Mouse (Mus musculus) embryonic fibroblast, embryonic 13.5 days (primary cell): ENCODE measurements around the gene Cavin1. TPM values are rescaled to one million over a fixed set of nuclear protein-coding genes. Genes with fewer than 3 reads are reported as not detected.

ENCODE experiments used
- H3K27ac ChIP-seq: 2 replicates; pipeline ENCODE4 v1.5.1; 2012; ENCODE audit warnings: low read length, control low read depth, inconsistent platforms; ENCODE audit not compliant: insufficient read depth
- H3K4me1 ChIP-seq: 2 replicates; pipeline ENCODE4 v1.6.1; 2011; ENCODE audit warnings: low read length; ENCODE audit not compliant: control insufficient read depth, insufficient read depth
- H3K4me3 ChIP-seq: 2 replicates; pipeline ENCODE4 v1.5.1; 2011; ENCODE audit warnings: mild to moderate bottlenecking, control low read depth, low read length; ENCODE audit not compliant: insufficient read depth
- CTCF ChIP-seq: IDR thresholded peaks from 2 replicates; pipeline ENCODE4 v1.5.1; 2011; ENCODE audit warnings: mild to moderate bottlenecking, control low read depth, low read length, moderate library complexity, borderline replicate concordance; ENCODE audit not compliant: insufficient read depth
- POLR2A ChIP-seq: IDR thresholded peaks from 2 replicates; pipeline ENCODE4 v1.6.1; 2011; ENCODE audit warnings: low read depth, mild to moderate bottlenecking, control low read depth, low read length, moderate library complexity
- polyA plus RNA-seq: library from polyadenylated mRNA; stranded (reverse); fragments of >200 nt; gene quantifications from 2 replicates; pipeline ENCODE4 v1.2.4, GENCODE M21; 2011; ENCODE audit warnings: low read depth; ENCODE audit not compliant: missing spikeins, insufficient read length

The Cavin1 gene
- polyA plus RNA-seq, 1 experiment: 387 TPM

- Histone ChIP-seq H3K4me1 (peaks cover 15% of the 10 kb centered on the region; the same call in 1 of the 2 replicates), H3K27ac (peak overlapping the region; percentile 85; the same call in 1 of the 2 replicates), H3K4me3 (peak overlapping the region; percentile 83)
- no peak for TF ChIP-seq CTCF
Measured at GRCm38 (mm10) chr11:100967881-100968420, 2.7 kb downstream of the Cavin1 start.

DNA sequence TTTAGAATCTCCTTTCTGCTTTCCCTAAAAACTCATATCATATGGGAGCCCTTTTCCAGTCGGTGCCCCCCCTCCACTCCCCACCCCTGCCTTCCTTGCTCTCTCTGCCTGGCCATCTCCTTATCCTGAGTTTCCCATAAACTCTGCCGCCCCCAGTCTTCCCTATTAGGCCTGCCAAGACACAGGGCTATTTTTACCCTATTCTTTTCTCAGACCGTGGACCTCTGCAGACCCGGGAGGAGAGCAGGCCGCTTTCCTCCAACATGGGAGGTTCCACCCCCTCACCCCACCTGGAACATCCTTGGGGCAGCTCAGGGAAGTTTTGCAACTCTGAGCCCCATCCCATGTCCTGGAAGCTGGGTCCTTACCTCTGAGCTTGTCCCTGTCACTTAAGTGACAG lies 3.3 kb downstream of the Cavin1 start:
- TF ChIP-seq CTCF: no peak
- no peak for TF ChIP-seq POLR2A
- Histone ChIP-seq H3K4me1 (peaks cover 15% of the 10 kb centered on the region; the same call in 1 of the 2 replicates), H3K4me3 (peak overlapping the region; percentile 83), H3K27ac (peak overlapping the region; percentile 12; the same call in 1 of the 2 replicates)

DNA sequence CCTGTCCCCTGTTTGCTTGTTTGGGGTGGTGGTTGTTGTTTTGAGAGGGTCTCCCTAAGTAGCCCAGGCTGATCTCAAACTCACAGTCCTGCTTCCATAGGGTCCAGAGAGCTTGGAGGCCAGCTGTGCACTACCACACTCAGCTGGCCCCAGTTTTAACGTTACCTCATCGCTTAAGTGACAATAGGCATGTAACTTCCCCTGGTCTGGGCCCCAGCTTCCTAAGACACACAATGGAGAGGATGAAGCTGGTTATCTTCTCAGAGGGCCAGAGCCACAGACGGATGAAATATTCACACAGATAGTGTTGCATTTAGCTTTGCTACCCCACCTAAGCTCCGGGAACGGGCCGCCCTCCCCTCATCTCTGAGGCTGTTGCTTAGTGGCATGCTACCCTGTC lies 4.9 kb downstream of the Cavin1 start:
- H3K4me3 ChIP-seq: no peak overlapping the region
- H3K4me1 ChIP-seq: peaks cover 20% of the 10 kb centered on the region
- TF ChIP-seq CTCF (no peak), POLR2A (no peak)
- H3K27ac ChIP-seq: no peak overlapping the region

- Histone ChIP-seq H3K4me3 (no peak overlapping the region), H3K27ac (no peak overlapping the region), H3K4me1 (peaks cover 24% of the 10 kb centered on the region)
- TF ChIP-seq POLR2A (no peak), CTCF (no peak)
Measured at GRCm38 (mm10) chr11:100964901-100965542, 5.7 kb downstream of the Cavin1 start.

GRCm38 (mm10) chr11:100964180-100964579 lies 6.5 kb downstream of the Cavin1 start:
- TF ChIP-seq CTCF (no peak), POLR2A (no peak)
- Histone ChIP-seq H3K4me3 (no peak overlapping the region), H3K27ac (peak overlapping the region; percentile 77; the same call in 1 of the 2 replicates), H3K4me1 (peaks cover 29% of the 10 kb centered on the region)

DNA sequence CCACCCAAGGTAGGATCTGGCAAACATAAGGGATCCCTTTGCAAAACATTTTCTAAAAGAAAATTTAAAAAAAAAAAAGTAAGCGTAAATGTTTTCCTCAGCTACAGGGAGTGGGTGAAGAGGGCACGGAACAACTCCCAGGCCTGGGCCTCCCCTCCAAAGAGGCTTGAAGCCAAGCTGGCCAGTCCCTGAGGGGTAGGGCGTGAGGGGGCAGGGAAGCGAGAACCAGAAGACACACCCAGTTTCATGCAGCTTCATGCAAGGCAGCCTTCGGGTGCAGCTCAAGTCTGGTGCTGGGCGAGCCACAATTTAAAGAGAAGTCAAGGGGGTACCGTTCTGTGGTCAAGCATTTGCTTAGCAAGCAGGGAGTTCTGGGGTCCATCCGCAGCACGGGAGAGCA lies 7.0 kb downstream of the Cavin1 start:
- Histone ChIP-seq H3K27ac (peak overlapping the region; percentile 77), H3K4me3 (no peak overlapping the region), H3K4me1 (peaks cover 34% of the 10 kb centered on the region)
- no peak for TF ChIP-seq POLR2A
- no peak for TF ChIP-seq CTCF

DNA sequence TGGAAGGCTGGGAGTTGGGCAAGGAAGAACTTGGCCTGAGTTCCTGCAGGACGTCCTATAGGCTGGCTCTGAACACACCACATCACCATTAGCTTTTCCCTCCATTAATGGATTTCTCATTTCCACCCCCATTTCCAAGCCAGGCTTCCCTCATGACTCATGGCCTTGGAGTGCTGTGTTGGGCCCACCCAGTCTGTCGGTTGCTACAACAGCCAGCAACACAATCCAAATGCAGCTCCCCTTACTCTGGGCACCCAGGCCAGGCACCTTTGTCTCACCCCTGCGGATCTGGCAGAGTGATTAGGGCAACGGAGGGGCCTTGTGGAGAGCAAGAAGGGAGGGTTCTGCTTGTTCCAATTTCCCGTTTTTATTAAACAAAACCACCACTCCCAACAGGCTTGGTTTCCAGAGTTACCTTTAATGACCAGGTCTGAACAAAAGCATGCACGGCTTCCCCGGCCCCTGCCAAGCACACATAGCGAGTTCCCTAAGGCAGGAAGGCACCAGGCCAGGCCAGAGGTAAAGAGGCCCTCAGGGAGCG lies 8.2 kb downstream of the Cavin1 start:
- Histone ChIP-seq H3K4me3 (no peak overlapping the region), H3K27ac (peak overlapping the region; percentile 77), H3K4me1 (peaks cover 34% of the 10 kb centered on the region)
- TF ChIP-seq POLR2A (no peak), CTCF (no peak)

DNA sequence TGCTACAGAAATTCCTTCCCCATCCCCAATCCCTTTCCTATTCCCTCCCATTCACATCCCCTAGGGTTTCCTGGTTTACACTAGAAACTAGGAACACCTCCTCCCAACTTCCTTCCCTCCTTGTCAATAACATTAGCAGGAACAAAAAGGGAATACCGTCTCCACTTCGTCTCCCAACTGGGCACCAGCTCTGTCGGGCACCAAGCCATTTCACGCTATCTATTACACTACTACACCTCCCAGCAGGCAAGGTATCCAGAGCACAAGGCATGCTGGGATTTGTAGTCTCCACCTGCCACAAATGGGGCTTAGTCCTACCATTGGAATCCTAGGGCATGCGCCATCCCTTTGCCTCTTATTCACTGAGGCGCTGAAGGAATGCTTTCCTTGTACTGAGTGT lies 10.1 kb downstream of the Cavin1 start:
- H3K4me3 ChIP-seq: no peak overlapping the region
- H3K4me1 ChIP-seq: peaks cover 26% of the 10 kb centered on the region
- H3K27ac ChIP-seq: peak overlapping the region; percentile 0; the same call in 1 of the 2 replicates
- no peak for TF ChIP-seq CTCF
- no peak for TF ChIP-seq POLR2A

DNA sequence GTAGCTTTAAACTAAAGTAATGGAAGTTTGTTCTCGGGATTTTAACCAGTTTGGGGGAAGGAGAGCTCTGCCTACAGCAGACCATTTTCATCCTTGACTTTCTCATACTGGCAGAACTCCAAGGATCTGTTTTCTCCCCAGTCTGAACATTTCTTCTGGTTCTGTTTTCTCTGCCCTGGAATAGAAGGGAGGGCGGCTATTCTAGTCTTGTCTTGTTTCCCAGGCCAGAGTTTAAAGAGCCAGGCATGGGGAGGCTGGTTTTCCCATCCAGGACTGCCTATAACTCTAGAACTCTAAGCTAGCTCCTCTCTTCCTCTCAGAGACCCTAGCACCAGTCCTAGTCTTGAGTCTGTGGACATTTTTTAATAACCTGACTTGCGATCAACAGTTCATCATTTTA lies 10.9 kb downstream of the Cavin1 start:
- Histone ChIP-seq H3K27ac (peak overlapping the region; percentile 71), H3K4me1 (peaks cover 26% of the 10 kb centered on the region), H3K4me3 (no peak overlapping the region)
- TF ChIP-seq CTCF: no peak
- TF ChIP-seq POLR2A: no peak

DNA sequence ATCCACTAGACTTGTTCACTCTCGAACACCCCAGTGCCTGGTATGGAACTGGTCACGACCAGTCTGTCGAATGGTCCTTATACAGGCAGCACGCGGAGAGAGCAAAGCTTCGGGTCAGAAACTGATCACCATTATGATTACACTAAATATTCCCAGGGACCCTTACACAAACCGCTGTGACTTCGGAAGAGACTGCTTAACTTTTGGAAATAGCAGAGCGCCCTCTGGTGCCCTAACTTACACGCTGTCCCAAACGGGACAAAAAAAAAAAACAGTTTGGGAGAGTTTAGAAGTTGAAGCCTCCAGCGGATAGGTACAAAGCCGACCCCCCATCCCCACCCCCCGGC lies 11.2 kb downstream of the Cavin1 start:
- peaks cover 26% of the 10 kb centered on the region for H3K4me1 ChIP-seq
- TF ChIP-seq POLR2A (no peak), CTCF (no peak)
- H3K4me3 ChIP-seq: no peak overlapping the region
- no peak overlapping the region for H3K27ac ChIP-seq
